Mouse (Mus musculus) naive thymus-derived CD4-positive, alpha-beta T cell, adult 5 months (primary cell): ENCODE data around the gene Trdn. TPM values are rescaled to one million over a fixed set of nuclear protein-coding genes. Genes with fewer than 3 reads are reported as not detected.

ENCODE experiments used
- polyA plus RNA-seq: library from polyadenylated mRNA; unstranded; fragments of 100-300 nt; shearing (Covaris generic); gene quantifications from one replicate; pipeline ENCODE4 v1.2.1, GENCODE M21; 2017

The Trdn gene
- polyA plus RNA-seq = 0.16 TPM

DNA sequence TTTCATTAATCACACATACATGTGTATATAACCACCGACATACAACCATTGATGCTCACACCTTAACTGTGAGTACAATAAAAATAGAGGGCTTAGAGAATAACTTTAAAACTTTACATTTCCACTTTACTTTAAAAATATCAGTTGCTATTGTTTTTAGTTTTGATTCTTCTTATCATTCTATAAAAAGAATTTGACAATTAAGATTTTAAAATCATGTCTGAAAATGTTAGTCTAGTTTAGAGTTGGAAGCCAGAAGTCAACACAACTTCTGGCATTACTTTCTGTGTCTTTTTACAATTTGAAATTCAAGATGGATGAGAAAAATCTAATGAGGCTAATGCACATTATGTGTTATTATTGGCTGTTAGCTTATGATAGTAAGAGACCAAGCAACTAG is at the start of gene Trdn:
Gene Trdn, plus strand, starts transcription at position 301 of the 400 bp plus-strand sequence.

Other genes starting within 250 kb of the Trdn start
- gene Nkain2, start 190.1 kb upstream of the Trdn start, polyA plus RNA-seq = not detected